Mouse (Mus musculus) ES-Bruce4 (cell line): ENCODE measurements around the gene Ptgis.

ENCODE experiments used
- CTCF ChIP-seq: IDR thresholded peaks from one replicate; pipeline ENCODE4 v1.8.1; 2011; ENCODE audit warnings: low read depth, low read length
- EP300 ChIP-seq: IDR thresholded peaks from 2 replicates; pipeline ENCODE4 v1.6.1; 2011; ENCODE audit warnings: low read depth, low read length; ENCODE audit not compliant: insufficient read depth
- POLR2A ChIP-seq: IDR thresholded peaks from one replicate; pipeline ENCODE4 v1.8.1; 2011; ENCODE audit warnings: low read length; ENCODE audit not compliant: insufficient read depth

DNA sequence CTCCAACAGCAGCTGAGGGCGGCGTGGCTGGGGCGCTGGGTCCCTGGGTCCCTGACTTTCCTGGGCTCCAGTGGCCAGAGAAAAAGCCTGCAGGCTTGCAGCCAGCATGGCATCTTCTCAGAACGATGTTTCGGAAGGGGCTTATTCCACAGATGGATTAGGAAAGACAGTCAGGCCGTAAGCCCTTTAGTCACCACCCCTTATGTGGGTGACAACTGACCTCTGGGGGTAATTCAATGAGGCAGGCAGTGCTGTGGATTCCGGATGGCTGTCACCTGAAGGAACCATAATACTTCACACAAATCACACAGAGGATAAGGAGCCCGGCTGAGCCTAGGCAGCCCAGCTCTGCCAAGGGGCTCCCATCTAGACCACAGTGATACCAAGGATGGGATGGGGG, 59.3 kb downstream of the Ptgis start:
- TF ChIP-seq POLR2A (no peak), CTCF (no peak), EP300 (no peak)
